Mouse (Mus musculus) G1E (cell line): ENCODE measurements around the gene Eps15l1.

Experiments
- CTCF ChIP-seq: IDR thresholded peaks from 2 replicates; pipeline ENCODE4 v1.5.1; 2012; ENCODE audit warnings: low read depth, low read length, inconsistent platforms, mixed read lengths
- GATA2 ChIP-seq: IDR thresholded peaks from 2 replicates; pipeline ENCODE4 v1.6.1; 2012; ENCODE audit warnings: low read depth, low read length, inconsistent platforms, borderline replicate concordance

GRCm38 (mm10) chr8:72322471-72322889 lies 98.8 kb downstream of the Eps15l1 start:
- no peak for TF ChIP-seq CTCF
- TF ChIP-seq GATA2: no peak
